ENCODE assay signal across 22 mouse cellular contexts in the genomic region with DNA sequence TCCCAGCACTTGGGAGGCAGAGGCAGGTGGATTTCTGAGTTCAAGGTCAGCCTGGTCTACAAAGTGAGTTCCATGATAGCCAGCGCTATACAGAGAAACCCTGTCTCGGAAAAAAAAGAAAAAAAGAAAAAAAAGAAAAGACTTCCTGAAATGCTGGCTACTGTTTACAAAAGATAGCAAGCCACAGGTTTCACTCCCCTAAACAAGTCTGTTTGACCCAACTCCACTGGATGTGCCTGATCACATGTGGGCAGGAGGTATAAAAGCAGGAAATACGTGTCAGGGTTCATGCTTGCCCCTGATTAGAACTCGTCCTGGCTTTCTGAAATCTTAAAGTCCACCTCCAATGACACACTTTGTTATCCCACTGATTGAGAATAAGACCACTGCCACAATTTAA. TPM values are rescaled to one million over a fixed set of nuclear protein-coding genes. Genes with fewer than 3 reads are reported as not detected.
DNase-seq lines count a peak whose midpoint lies in the region; ATAC-seq and TF ChIP-seq lines count a peak whose summit lies in the region.
"Had no signal": no experiment of that assay in that cellular context is flagged by ENCODE, and none has a peak within 500 bp of the region (broad histone marks: within the 10 kb centered on the region; RNA-seq: fewer than 3 reads in every experiment).

No protein-coding gene starts in this region.

- TF ChIP-seq EP300 in MEL (IDR thresholded peaks at IDR 0.05; ENCODE audit: low read depth in 1 of 2, low read length in 2 of 2): peak; percentile 9 to 28; a peak in 1 of 4 replicates
- no peak for TF ChIP-seq EP300 in stomach, postnatal 0 days (optimal IDR thresholded peaks at IDR 0.05)

- no peaks in the 10 kb centered on the region for H3K36me3 ChIP-seq in MEL (ENCODE audit: control insufficient read depth in 1 of 2, insufficient read depth in 2 of 2, low read length in 2 of 2)
- no peaks in the 10 kb centered on the region for H3K36me3 ChIP-seq in stomach, postnatal 0 days (ENCODE audit: control insufficient read depth, insufficient read depth, low read length)
- no peaks in the 10 kb centered on the region for H3K36me3 ChIP-seq in midbrain, embryonic 16.5 days (ENCODE audit: control insufficient read depth, insufficient read depth, low read length)
- H3K36me3 ChIP-seq in thymus, adult 2 months (ENCODE audit: control insufficient read depth, insufficient read depth, low read length): no peaks in the 10 kb centered on the region
- H3K36me3 ChIP-seq: embryonic facial prominence, embryonic 10.5 days; forebrain, embryonic 15.5 days; heart, embryonic 15.5 days; hindbrain, embryonic 10.5 days; intestine, embryonic 15.5 days had no signal

- H3K27me3 ChIP-seq in MEL (ENCODE audit: control insufficient read depth in 1 of 2, insufficient read depth in 2 of 2, low read length in 2 of 2): no peaks in the 10 kb centered on the region
- no peaks in the 10 kb centered on the region for H3K27me3 ChIP-seq in stomach, postnatal 0 days (ENCODE audit: control insufficient read depth, insufficient read depth, low read length)
- H3K27me3 ChIP-seq in midbrain, embryonic 16.5 days (ENCODE audit: control insufficient read depth, insufficient read depth, low read depth, low read length): no peaks in the 10 kb centered on the region
- no peaks in the 10 kb centered on the region for H3K27me3 ChIP-seq in thymus, adult 2 months (ENCODE audit: control insufficient read depth, insufficient read depth, low read length)
- H3K27me3 ChIP-seq: CH12.LX; forebrain, embryonic 15.5 days; heart, embryonic 15.5 days; intestine, embryonic 15.5 days had no signal

- no peak for TF ChIP-seq CTCF in MEL (IDR thresholded peaks at IDR 0.05 in 2 of 3, conservative IDR thresholded peaks at IDR 0.05 in 1 of 3; ENCODE audit: control insufficient read depth in 1 of 3, insufficient read depth in 1 of 3, low read depth in 2 of 3, low read length in 3 of 3, poor library complexity in 1 of 3, severe bottlenecking in 1 of 3)
- TF ChIP-seq CTCF in stomach, postnatal 0 days (IDR thresholded peaks at IDR 0.05; ENCODE audit: low read depth): no peak
- TF ChIP-seq CTCF in thymus, adult 2 months (IDR thresholded peaks at IDR 0.05; ENCODE audit: borderline replicate concordance, control insufficient read depth, extremely low read depth, insufficient read depth, low read length, poor library complexity): no peak

- H3K27ac ChIP-seq in MEL (ENCODE audit: control insufficient read depth, low read depth, low read length): no peak overlapping the region
- no peak overlapping the region for H3K27ac ChIP-seq in stomach, postnatal 0 days (replicated peaks)
- no peak overlapping the region for H3K27ac ChIP-seq in midbrain, embryonic 16.5 days (ENCODE audit: low read length)
- H3K27ac ChIP-seq in thymus, adult 2 months (ENCODE audit: control insufficient read depth, insufficient read depth, low read length): no peak overlapping the region
- H3K27ac ChIP-seq: embryonic facial prominence, embryonic 10.5 days; forebrain, embryonic 15.5 days; heart, adult 2 months; heart, embryonic 15.5 days; hindbrain, embryonic 10.5 days; hindbrain, embryonic 14.5 days; intestine, embryonic 15.5 days had no signal

- WGBS in stomach, postnatal 0 days: 89% methylated on average over 4 of the region's 4 CpGs
- WGBS in midbrain, embryonic 16.5 days: 93% methylated on average over 4 of the region's 4 CpGs
- WGBS in thymus, adult 2 months: 90% methylated on average over 4 of the region's 4 CpGs

- peaks cover 0 to 10% of the 10 kb centered on the region in 2 experiments; a peak in 1 of 4 replicates for H3K4me1 ChIP-seq in MEL (ENCODE audit: control insufficient read depth in 1 of 2, insufficient read depth in 2 of 2, low read length in 2 of 2)
- no peaks in the 10 kb centered on the region for H3K4me1 ChIP-seq in stomach, postnatal 0 days (replicated peaks; ENCODE audit: control insufficient read depth, insufficient read depth)
- H3K4me1 ChIP-seq in midbrain, embryonic 16.5 days (ENCODE audit: control insufficient read depth, insufficient read depth, low read length): no peaks in the 10 kb centered on the region
- H3K4me1 ChIP-seq in thymus, adult 2 months (replicated peaks; ENCODE audit: control insufficient read depth, insufficient read depth, low read length): no peaks in the 10 kb centered on the region
- H3K4me1 ChIP-seq: forebrain, embryonic 15.5 days; heart, embryonic 15.5 days; hindbrain, embryonic 10.5 days; intestine, embryonic 15.5 days had no signal

- no peak overlapping the region for H3K9ac ChIP-seq in MEL (ENCODE audit: control insufficient read depth, low read depth, low read length, poor library complexity, severe bottlenecking)
- H3K9ac ChIP-seq in stomach, postnatal 0 days (ENCODE audit: low read length): no peak overlapping the region
- no peak overlapping the region for H3K9ac ChIP-seq in midbrain, embryonic 16.5 days (ENCODE audit: low read depth, low read length)
- H3K9ac ChIP-seq: forebrain, embryonic 15.5 days; heart, embryonic 15.5 days; hindbrain, embryonic 14.5 days; intestine, embryonic 15.5 days had no signal

- TF ChIP-seq POLR2A in MEL (IDR thresholded peaks at IDR 0.05; ENCODE audit: control insufficient read depth in 1 of 2, insufficient read depth in 1 of 2, low read depth in 1 of 2, low read length in 2 of 2, poor library complexity in 1 of 2): no peak
- TF ChIP-seq POLR2A in thymus, adult 2 months (IDR thresholded peaks at IDR 0.05; ENCODE audit: control insufficient read depth, extremely low read depth, insufficient read depth, low read length, poor library complexity): no peak

- DNase-seq in 416B (ENCODE audit: low read depth): peak; percentile 62
- DNase-seq in MEL (ENCODE audit: low read depth, low spot score): peak; percentile 66
- DNase-seq in stomach, postnatal 0 days (ENCODE audit: low spot score): no peak
- DNase-seq in thymus, adult 2 months: no peak
- DNase-seq: adrenal gland, postnatal 14 days; cerebellum, adult 18-20 months; cerebellum, adult 9-11 months; cerebellum, postnatal 36 days; heart, adult 2 months; heart, postnatal 14 days; kidney, adult 18-20 months had no signal

- no peaks in the 10 kb centered on the region for H3K9me3 ChIP-seq in MEL (replicated peaks; ENCODE audit: insufficient read depth, low read length)
- H3K9me3 ChIP-seq in stomach, postnatal 0 days (ENCODE audit: control insufficient read depth, low read length): no peaks in the 10 kb centered on the region
- no peaks in the 10 kb centered on the region for H3K9me3 ChIP-seq in midbrain, embryonic 16.5 days (replicated peaks; ENCODE audit: control insufficient read depth, low read length, poor library complexity, severe bottlenecking)
- H3K9me3 ChIP-seq: embryonic facial prominence, embryonic 10.5 days; forebrain, embryonic 15.5 days; heart, embryonic 15.5 days; hindbrain, embryonic 10.5 days; intestine, embryonic 15.5 days had no signal

- no peak overlapping the region for H3K4me3 ChIP-seq in MEL (ENCODE audit: control insufficient read depth in 1 of 2, insufficient read depth in 1 of 2, low read depth in 2 of 2, low read length in 2 of 2)
- no peak overlapping the region for H3K4me3 ChIP-seq in stomach, postnatal 0 days (ENCODE audit: low read depth, low read length)
- H3K4me3 ChIP-seq in midbrain, embryonic 16.5 days (ENCODE audit: low read depth, low read length): no peak overlapping the region
- no peak overlapping the region for H3K4me3 ChIP-seq in thymus, adult 2 months (ENCODE audit: control insufficient read depth, insufficient read depth, low read length)
- H3K4me3 ChIP-seq: embryonic facial prominence, embryonic 10.5 days; forebrain, embryonic 15.5 days; heart, adult 2 months; heart, embryonic 15.5 days; hindbrain, embryonic 10.5 days; intestine, embryonic 15.5 days had no signal

- no peaks in the 10 kb centered on the region; the same call in 1 of the 2 replicates for H3K79me2 ChIP-seq in MEL (ENCODE audit: control insufficient read depth, insufficient read depth, low read length, poor library complexity)

- TF ChIP-seq RAD21 in MEL (IDR thresholded peaks at IDR 0.05; ENCODE audit: low read depth, low read length): no peak

- peak; percentile 97 for ATAC-seq in common myeloid progenitor, adult 5-6 weeks (replicated peaks; ENCODE audit: low read depth, poor library complexity, severe bottlenecking)
- peak; percentile 69; the same call in 1 of the 2 replicates for ATAC-seq in stomach, postnatal 0 days (ENCODE audit: low FRiP score, low TSS enrichment)
- ATAC-seq in midbrain, embryonic 16.5 days: no peak
- no peak for ATAC-seq in erythroid progenitor cell, adult 5-6 weeks (replicated peaks; ENCODE audit: low FRiP score, poor library complexity, severe bottlenecking)
- ATAC-seq: forebrain, embryonic 15.5 days; intestine, embryonic 15.5 days had no signal

- no peak overlapping the region for H3K4me2 ChIP-seq in stomach, postnatal 0 days (replicated peaks; ENCODE audit: low read depth)
- no peak overlapping the region for H3K4me2 ChIP-seq in midbrain, embryonic 16.5 days (ENCODE audit: low read length)
- H3K4me2 ChIP-seq: forebrain, embryonic 15.5 days; heart, embryonic 11.5 days; heart, embryonic 15.5 days; hindbrain, embryonic 14.5 days; intestine, embryonic 15.5 days had no signal

TF ChIP-seq in MEL, 35 proteins besides CTCF, POLR2A, EP300 and RAD21 (continues in another document):
- peak; percentile 63; the same call in 1 of the 2 replicates for TF ChIP-seq USF1 (IDR thresholded peaks at IDR 0.05; ENCODE audit: low read depth, low read length)
- TF ChIP-seq MAX (IDR thresholded peaks at IDR 0.05; ENCODE audit: low read length): no peak
- no peak for TF ChIP-seq ZC3H11A (IDR thresholded peaks at IDR 0.05; ENCODE audit: low read depth, low read length)
- TF ChIP-seq TAL1 (IDR thresholded peaks at IDR 0.05; ENCODE audit: low read length): peak; percentile 67
- no peak for TF ChIP-seq MYB (IDR thresholded peaks at IDR 0.05; ENCODE audit: low read depth, low read length)
- TF ChIP-seq CHD1 (IDR thresholded peaks at IDR 0.05; ENCODE audit: low read depth, low read length): no peak
- TF ChIP-seq NELFE (IDR thresholded peaks at IDR 0.05; ENCODE audit: low read depth, low read length): no peak
- TF ChIP-seq KAT2A (conservative IDR thresholded peaks at IDR 0.05; ENCODE audit: low read depth, low read length): no peak
- TF ChIP-seq POLR2AphosphoS2 (IDR thresholded peaks at IDR 0.05; ENCODE audit: low read length): no peak

RNA-seq across cellular contexts. Expression of a gene that starts 18.2 kb away (rescaled TPM):
- total RNA-seq in MEL (2012; rRNA removed): 3.3 and 3.4 TPM in 2 replicates
- 1 to 10 TPM in 1 of 2 experiments, not detected in 1; 6.5 TPM for polyA plus RNA-seq in MEL (2012; ENCODE audit: insufficient read depth in 1 of 2, insufficient read length in 2 of 2, low read depth in 1 of 2, low replicate concordance in 2 of 2, missing spikeins in 1 of 2)
- 10.7 and 15.3 TPM in 2 replicates for total RNA-seq in common myeloid progenitor, adult 5-6 weeks (2017)
- polyA plus RNA-seq in stomach, postnatal 0 days (2015; fragmentation: Nextera tagmentation; extraction: Ambion mirVana): 11.7 and 13.8 TPM in 2 replicates
- 54.3 and 57.6 TPM in 2 replicates for polyA plus RNA-seq in midbrain, embryonic 16.5 days (2015; fragmentation: Nextera tagmentation; extraction: Ambion mirVana)
- 0.84 and 1.4 TPM in 2 replicates for total RNA-seq in erythroid progenitor cell, adult 5-6 weeks (2015; ENCODE audit: low replicate concordance)
- total RNA-seq in erythroid progenitor cell, adult 5-6 weeks (2017; ENCODE audit: low replicate concordance): 0.83 and 4.0 TPM in 2 replicates
- 6.7 and 8.2 TPM in 2 replicates for polyA plus RNA-seq in thymus, adult 2 months (2012; rRNA removed)

Comparison
In these comparisons a context has a peak if more than half of its experiments do, and no peak if none do; other contexts are left out.
1. DNase-seq: peak in 416B (single experiment) and MEL (single experiment); none in stomach, postnatal 0 days (single experiment) and thymus, adult 2 months (single experiment).
2. ATAC-seq: peak in common myeloid progenitor, adult 5-6 weeks (single experiment) and stomach, postnatal 0 days (single experiment); none in midbrain, embryonic 16.5 days (single experiment) and erythroid progenitor cell, adult 5-6 weeks (single experiment).